Mouse (Mus musculus) liver, embryonic 13.5 days (tissue): ENCODE measurements at regions not wholly inside any gene's neighbourhood (a gene's known extent, or its start where the extent isn't known, plus 50 kb on each side); places are given as distances from the start of the nearest gene placed in this dataset.

Source experiments
- ATAC-seq: fragments of 200-750 bp; cut with Nextera tagmentation; 2 replicates; pipeline ENCODE4 v1.8.0; 2017; ENCODE audit warnings: low read depth, mild to moderate bottlenecking, moderate number of reproducible peaks, moderate library complexity
- DNase-seq: peaks from one replicate; pipeline ENCODE4 v3.0.0; 2022
- H3K27ac ChIP-seq: fragments of 300-500 bp; sonication (generic); 2 replicates; pipeline ENCODE4 v1.5.1; 2015; ENCODE audit warnings: moderate library complexity, mild to moderate bottlenecking, inconsistent platforms
- H3K27me3 ChIP-seq: fragments of 300-500 bp; sonication (generic); 2 replicates; pipeline ENCODE4 v1.6.1; 2015; ENCODE audit warnings: mild to moderate bottlenecking, inconsistent platforms
- H3K36me3 ChIP-seq: fragments of 300-500 bp; sonication (generic); 2 replicates; pipeline ENCODE4 v1.6.1; 2015; ENCODE audit warnings: mild to moderate bottlenecking, inconsistent platforms
- H3K4me1 ChIP-seq: fragments of 300-500 bp; sonication (generic); replicated peaks from 2 replicates; pipeline ENCODE4 v1.6.1; 2015; ENCODE audit warnings: inconsistent platforms
- H3K4me2 ChIP-seq: fragments of 300-500 bp; sonication (generic); 2 replicates; pipeline ENCODE4 v1.6.1; 2015; ENCODE audit warnings: inconsistent platforms, mild to moderate bottlenecking, moderate library complexity
- H3K4me3 ChIP-seq: fragments of 300-500 bp; sonication (generic); replicated peaks from 2 replicates; pipeline ENCODE4 v1.5.1; 2015; ENCODE audit warnings: mild to moderate bottlenecking, inconsistent platforms
- H3K9ac ChIP-seq: fragments of 300-500 bp; sonication (generic); 2 replicates; pipeline ENCODE4 v1.6.1; 2015; ENCODE audit warnings: mild to moderate bottlenecking, inconsistent platforms
- H3K9me3 ChIP-seq: fragments of 300-500 bp; sonication (generic); replicated peaks from 2 replicates; pipeline ENCODE4 v1.6.1; 2016; ENCODE audit warnings: inconsistent platforms
- WGBS: fragments of 180-500 bp; shearing (Covaris S2); methylation state at CpG from one replicate; pipeline ENCODE4 v1.1.7; 2015; ENCODE audit not compliant: insufficient replicate concordance; 5-methylcytosine and 5-hydroxymethylcytosine counted together

- no peak for DNase-seq
- peaks cover 13% of the 10 kb centered on the region for H3K4me1 ChIP-seq
- no peak overlapping the region for H3K27ac ChIP-seq
- WGBS: 69% methylated on average over 6 of the region's 6 CpGs
- no peaks in the 10 kb centered on the region for H3K36me3 ChIP-seq
- H3K9me3 ChIP-seq: no peaks in the 10 kb centered on the region
- H3K9ac ChIP-seq: no peak overlapping the region
- H3K4me3 ChIP-seq: no peak overlapping the region
- H3K27me3 ChIP-seq: no peaks in the 10 kb centered on the region
- H3K4me2 ChIP-seq: no peak overlapping the region
- ATAC-seq: no peak
These were observed 245.2 kb upstream of the Fn1 start for GRCm38 (mm10) chr1:71898198-71898597.

- no peak overlapping the region for H3K9ac ChIP-seq
- no peak overlapping the region for H3K4me3 ChIP-seq
- no peak for DNase-seq
- ATAC-seq: no peak
- H3K4me1 ChIP-seq: peaks cover 13% of the 10 kb centered on the region
- H3K9me3 ChIP-seq: no peaks in the 10 kb centered on the region
- no peak overlapping the region for H3K4me2 ChIP-seq
- no peaks in the 10 kb centered on the region for H3K27me3 ChIP-seq
- WGBS: 47% methylated on average over 8 of the region's 8 CpGs
- no peaks in the 10 kb centered on the region for H3K36me3 ChIP-seq
- no peak overlapping the region for H3K27ac ChIP-seq
These were observed 244.6 kb upstream of the Fn1 start for GRCm38 (mm10) chr1:71897464-71898051.

- H3K4me3 ChIP-seq: no peak overlapping the region
- no peak overlapping the region for H3K4me2 ChIP-seq
- DNase-seq: no peak
- H3K27ac ChIP-seq: no peak overlapping the region
- no peaks in the 10 kb centered on the region for H3K9me3 ChIP-seq
- WGBS: 59% methylated on average over 11 of the region's 11 CpGs
- H3K27me3 ChIP-seq: no peaks in the 10 kb centered on the region
- no peaks in the 10 kb centered on the region for H3K36me3 ChIP-seq
- H3K9ac ChIP-seq: no peak overlapping the region
- peaks cover 13% of the 10 kb centered on the region for H3K4me1 ChIP-seq
- no peak for ATAC-seq
These were observed 243.2 kb upstream of the Fn1 start for GRCm38 (mm10) chr1:71896141-71896725.

GRCm38 (mm10) chr1:71893636-71894035 is 240.6 kb upstream of the Fn1 start:
- no peak overlapping the region for H3K4me2 ChIP-seq
- no peak for DNase-seq
- ATAC-seq: no peak
- 24% methylated on average over 5 of the region's 5 CpGs for whole genome bisulfite sequencing
- no peak overlapping the region for H3K27ac ChIP-seq
- no peaks in the 10 kb centered on the region for H3K27me3 ChIP-seq
- no peak overlapping the region for H3K9ac ChIP-seq
- no peaks in the 10 kb centered on the region for H3K9me3 ChIP-seq
- no peaks in the 10 kb centered on the region; the same call in 1 of the 2 replicates for H3K4me1 ChIP-seq
- H3K36me3 ChIP-seq: no peaks in the 10 kb centered on the region
- no peak overlapping the region for H3K4me3 ChIP-seq

GRCm38 (mm10) chr1:71887809-71888208 is 234.8 kb upstream of the Fn1 start:
- Histone ChIP-seq H3K4me2 (no peak overlapping the region), H3K4me3 (no peak overlapping the region), H3K4me1 (peaks cover 6% of the 10 kb centered on the region), H3K9ac (no peak overlapping the region), H3K36me3 (no peaks in the 10 kb centered on the region), H3K9me3 (no peaks in the 10 kb centered on the region), H3K27me3 (no peaks in the 10 kb centered on the region), H3K27ac (peak overlapping the region; percentile 78)
- ATAC-seq: peak; percentile 70
- DNase-seq: no peak
- 61% methylated on average over 3 of the region's 3 CpGs for WGBS

GRCm38 (mm10) chr1:71886903-71887302 is 233.9 kb upstream of the Fn1 start:
- Histone ChIP-seq H3K27ac (peak overlapping the region; percentile 45), H3K9ac (no peak overlapping the region), H3K9me3 (no peaks in the 10 kb centered on the region), H3K27me3 (no peaks in the 10 kb centered on the region), H3K36me3 (no peaks in the 10 kb centered on the region), H3K4me1 (peaks cover 6% of the 10 kb centered on the region), H3K4me2 (no peak overlapping the region), H3K4me3 (no peak overlapping the region)
- WGBS: 70% methylated on average over 6 of the region's 6 CpGs
- ATAC-seq (peak; percentile 81), DNase-seq (no peak)

- no peak overlapping the region for H3K4me2 ChIP-seq
- 18% methylated on average over 5 of the region's 5 CpGs for WGBS
- no peaks in the 10 kb centered on the region for H3K9me3 ChIP-seq
- DNase-seq (no peak), ATAC-seq (peak; percentile 17; the same call in 1 of the 2 replicates)
- peaks cover 6% of the 10 kb centered on the region for H3K4me1 ChIP-seq
- no peak overlapping the region for H3K9ac ChIP-seq
- no peak overlapping the region for H3K27ac ChIP-seq
- no peak overlapping the region for H3K4me3 ChIP-seq
- H3K27me3 ChIP-seq: no peaks in the 10 kb centered on the region
- no peaks in the 10 kb centered on the region for H3K36me3 ChIP-seq
These were observed 233.2 kb upstream of the Fn1 start for GRCm38 (mm10) chr1:71886233-71886632.

GRCm38 (mm10) chr1:71881851-71882250 is 228.9 kb upstream of the Fn1 start:
- no peak overlapping the region for H3K4me2 ChIP-seq
- H3K4me3 ChIP-seq: no peak overlapping the region
- no peaks in the 10 kb centered on the region for H3K36me3 ChIP-seq
- H3K27me3 ChIP-seq: no peaks in the 10 kb centered on the region
- no peaks in the 10 kb centered on the region for H3K9me3 ChIP-seq
- H3K27ac ChIP-seq: no peak overlapping the region
- ATAC-seq (no peak), DNase-seq (no peak)
- WGBS: 77% methylated on average over 12 of the region's 12 CpGs
- no peak overlapping the region for H3K9ac ChIP-seq
- H3K4me1 ChIP-seq: peaks cover 6% of the 10 kb centered on the region

- no peak overlapping the region for H3K27ac ChIP-seq
- no peaks in the 10 kb centered on the region for H3K9me3 ChIP-seq
- no peak overlapping the region for H3K4me3 ChIP-seq
- WGBS: 69% methylated on average over 4 of the region's 4 CpGs
- H3K4me1 ChIP-seq: peaks cover 3% of the 10 kb centered on the region
- no peaks in the 10 kb centered on the region for H3K27me3 ChIP-seq
- ATAC-seq: no peak
- DNase-seq: no peak
- no peaks in the 10 kb centered on the region for H3K36me3 ChIP-seq
- H3K9ac ChIP-seq: no peak overlapping the region
- no peak overlapping the region for H3K4me2 ChIP-seq
These were observed 228.2 kb upstream of the Fn1 start for GRCm38 (mm10) chr1:71881191-71881590.

GRCm38 (mm10) chr1:71880480-71880879 is 227.5 kb upstream of the Fn1 start:
- WGBS: 66% methylated on average over 6 of the region's 6 CpGs
- Histone ChIP-seq H3K4me3 (no peak overlapping the region), H3K9ac (no peak overlapping the region), H3K36me3 (no peaks in the 10 kb centered on the region), H3K4me1 (no peaks in the 10 kb centered on the region), H3K27ac (no peak overlapping the region), H3K27me3 (no peaks in the 10 kb centered on the region), H3K9me3 (no peaks in the 10 kb centered on the region), H3K4me2 (no peak overlapping the region)
- DNase-seq (no peak), ATAC-seq (no peak)

GRCm38 (mm10) chr1:71876712-71877401 is 223.9 kb upstream of the Fn1 start:
- Histone ChIP-seq H3K27me3 (no peaks in the 10 kb centered on the region), H3K36me3 (no peaks in the 10 kb centered on the region), H3K4me2 (no peak overlapping the region), H3K9ac (no peak overlapping the region), H3K9me3 (no peaks in the 10 kb centered on the region), H3K4me1 (no peaks in the 10 kb centered on the region), H3K4me3 (no peak overlapping the region), H3K27ac (no peak overlapping the region)
- no peak for DNase-seq
- no peak for ATAC-seq
- WGBS: 70% methylated on average over 9 of the region's 9 CpGs

- no peak overlapping the region for H3K9ac ChIP-seq
- H3K27me3 ChIP-seq: no peaks in the 10 kb centered on the region
- ATAC-seq (no peak), DNase-seq (no peak)
- no peaks in the 10 kb centered on the region for H3K4me1 ChIP-seq
- no peak overlapping the region for H3K4me3 ChIP-seq
- H3K27ac ChIP-seq: no peak overlapping the region
- H3K9me3 ChIP-seq: no peaks in the 10 kb centered on the region
- no peaks in the 10 kb centered on the region for H3K36me3 ChIP-seq
- no peak overlapping the region for H3K4me2 ChIP-seq
- WGBS: 64% methylated on average over 2 of the region's 2 CpGs
These were observed 221.0 kb upstream of the Fn1 start for GRCm38 (mm10) chr1:71874037-71874436.
